Mouse (Mus musculus): Measurements from ENCODE around the gene Emid1.

DNA sequence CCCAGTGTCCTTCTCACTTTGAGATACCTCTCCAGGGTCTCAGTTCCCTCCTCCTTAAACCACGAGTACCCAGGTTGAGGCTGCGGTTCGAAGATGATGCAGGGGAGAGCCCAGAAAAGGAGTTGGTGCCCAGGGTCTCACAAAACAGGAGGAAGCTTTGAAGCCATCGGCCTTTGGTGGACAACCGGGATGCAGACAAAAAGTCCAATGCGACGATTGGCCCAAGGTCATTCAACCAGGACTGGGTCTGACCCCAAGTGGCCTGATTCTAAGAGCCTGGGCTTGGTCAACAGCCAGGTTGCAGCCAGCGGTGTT, 94.6 kb downstream of the Emid1 start:
- no peak for TF ChIP-seq CTCF (IDR thresholded peaks at IDR 0.05; ENCODE audit: low read depth, low read length)
- no peak for TF ChIP-seq TAL1 (conservative IDR thresholded peaks at IDR 0.05; ENCODE audit: low read depth, low read length)
- no peak for TF ChIP-seq GATA2 (IDR thresholded peaks at IDR 0.05; ENCODE audit: borderline replicate concordance, low read depth, low read length)
- no peak for TF ChIP-seq GATA1 (IDR thresholded peaks at IDR 0.05; ENCODE audit: borderline replicate concordance, low read length)

All from G1E (cell line).